Mouse (Mus musculus) midbrain, embryonic 15.5 days (tissue): ENCODE measurements around the gene Zfyve9. TPM values are rescaled to one million over a fixed set of nuclear protein-coding genes. Genes with fewer than 3 reads are reported as not detected.
"Not testable (repeated sequence)": the region's sequence is repeated elsewhere in the genome, so short reads cannot be mapped to it uniquely, and the experiment has no call there.

Source experiments
- ATAC-seq: fragments of 200-750 bp; cut with Nextera tagmentation; replicated peaks from 2 replicates; pipeline ENCODE4 v1.8.0; 2017; ENCODE audit warnings: moderate TSS enrichment
- H3K27ac ChIP-seq: fragments of 300-500 bp; sonication (generic); 2 replicates; pipeline ENCODE4 v1.5.1; 2015; ENCODE audit warnings: mild to moderate bottlenecking, inconsistent platforms
- H3K27me3 ChIP-seq: fragments of 300-500 bp; sonication (generic); replicated peaks from 2 replicates; pipeline ENCODE4 v1.6.1; 2015; ENCODE audit warnings: inconsistent platforms
- H3K36me3 ChIP-seq: fragments of 300-500 bp; sonication (generic); replicated peaks from 2 replicates; pipeline ENCODE4 v1.6.1; 2015; ENCODE audit warnings: inconsistent platforms
- H3K4me1 ChIP-seq: fragments of 300-500 bp; sonication (generic); 2 replicates; pipeline ENCODE4 v1.6.1; 2015; ENCODE audit warnings: inconsistent platforms
- H3K4me2 ChIP-seq: fragments of 300-500 bp; sonication (generic); 2 replicates; pipeline ENCODE4 v1.6.1; 2015; ENCODE audit warnings: inconsistent platforms, mild to moderate bottlenecking, moderate library complexity
- H3K4me3 ChIP-seq: fragments of 300-500 bp; sonication (generic); 2 replicates; pipeline ENCODE4 v1.5.1; 2015; ENCODE audit warnings: mild to moderate bottlenecking, inconsistent platforms
- H3K9ac ChIP-seq: fragments of 300-500 bp; sonication (generic); 2 replicates; pipeline ENCODE4 v1.6.1; 2015; ENCODE audit warnings: mild to moderate bottlenecking, inconsistent platforms
- H3K9me3 ChIP-seq: fragments of 300-500 bp; sonication (generic); 2 replicates; pipeline ENCODE4 v1.6.1; 2016; ENCODE audit warnings: inconsistent platforms
- WGBS: fragments of 180-500 bp; shearing (Covaris S2); methylation state at CpG from one replicate; pipeline ENCODE4 v1.1.7; 2015; ENCODE audit warnings: mixed read lengths; 5-methylcytosine and 5-hydroxymethylcytosine counted together
- polyA plus RNA-seq: library from polyadenylated mRNA; unstranded; fragments of >200 nt; fragmentation: Nextera tagmentation; extraction: Ambion mirVana; gene quantifications from 2 replicates; pipeline ENCODE4 v1.2.1, GENCODE M21; 2015

Zfyve9 gene
- polyA plus RNA-seq, 1 experiment from 2014 or later = 6.4 TPM

DNA sequence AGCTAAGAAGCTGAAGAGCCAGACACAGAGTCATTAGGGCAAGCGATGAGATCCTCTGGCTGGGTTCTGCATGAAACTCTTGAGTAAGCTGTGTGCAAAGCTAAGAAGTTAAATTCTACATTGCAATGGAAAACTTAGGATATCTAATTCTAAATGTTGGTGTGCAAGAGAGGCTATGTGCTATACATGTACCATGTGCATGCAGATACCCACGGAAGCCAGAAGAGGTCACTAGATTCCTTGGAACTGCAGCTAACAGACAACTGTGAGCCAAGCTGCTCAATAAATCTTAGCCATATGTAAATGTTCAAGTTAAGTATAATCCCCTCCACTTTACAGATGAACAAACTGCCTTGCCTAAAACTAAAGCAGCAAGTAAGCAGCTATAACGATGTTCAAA is 83.7 kb downstream of the Zfyve9 start:
- Histone ChIP-seq H3K27me3 (no peaks in the 10 kb centered on the region), H3K4me2 (no peak overlapping the region), H3K4me3 (no peak overlapping the region), H3K9ac (no peak overlapping the region), H3K4me1 (no peaks in the 10 kb centered on the region), H3K9me3 (no peaks in the 10 kb centered on the region), H3K27ac (no peak overlapping the region), H3K36me3 (0 out of 2 replicates have a peak, but pooled peaks cover 2% of the 10 kb centered on the region)
- 58% methylated on average over 3 of the region's 3 CpGs for WGBS
- ATAC-seq = no peak

DNA sequence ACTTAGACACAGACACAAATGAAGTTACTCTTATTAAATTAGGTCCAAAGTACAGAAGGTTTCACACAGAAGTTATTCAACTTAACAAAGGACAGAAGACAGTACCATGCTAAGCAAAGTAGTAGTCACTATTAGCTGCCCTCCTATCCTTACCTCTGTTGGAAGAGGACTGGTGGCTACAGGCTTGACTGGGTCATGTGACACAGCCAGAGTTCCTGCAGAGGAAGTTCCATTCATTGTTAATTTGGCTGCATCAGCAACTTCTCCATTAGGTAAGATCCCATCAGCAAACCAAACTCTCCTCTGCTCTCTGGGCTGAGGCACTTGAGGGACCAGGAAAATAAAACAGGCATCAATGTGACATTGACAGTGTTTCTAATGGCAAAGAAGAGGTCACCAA is 89.1 kb downstream of the Zfyve9 start:
- H3K4me3 ChIP-seq = no peak overlapping the region
- H3K27ac ChIP-seq = no peak overlapping the region
- 0 out of 2 replicates have a peak, but pooled peaks cover 8% of the 10 kb centered on the region for H3K36me3 ChIP-seq
- no peaks in the 10 kb centered on the region for H3K9me3 ChIP-seq
- no peaks in the 10 kb centered on the region for H3K27me3 ChIP-seq
- no peak for ATAC-seq
- no peak overlapping the region for H3K9ac ChIP-seq
- H3K4me2 ChIP-seq = no peak overlapping the region
- no peaks in the 10 kb centered on the region for H3K4me1 ChIP-seq

DNA sequence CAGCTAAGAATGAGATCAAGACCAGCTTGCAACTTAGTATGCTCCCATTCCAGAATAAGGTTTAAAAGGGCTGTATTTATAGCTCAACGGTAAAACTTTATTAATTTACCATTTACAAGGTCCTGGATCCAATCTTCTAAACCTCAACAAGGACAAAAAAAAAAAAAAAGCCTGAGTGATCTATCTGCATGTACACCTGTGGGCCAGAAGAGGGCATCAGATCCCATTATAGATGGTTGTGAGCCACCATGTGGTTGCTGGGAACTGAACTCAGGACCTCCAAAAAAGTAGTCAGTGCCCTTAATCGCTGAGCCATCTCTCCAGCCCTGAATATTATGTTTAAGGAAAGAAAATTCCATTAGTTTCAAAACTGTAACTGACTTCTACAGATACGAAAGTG is 90.1 kb downstream of the Zfyve9 start:
- no peaks in the 10 kb centered on the region for H3K4me1 ChIP-seq
- no peak overlapping the region for H3K4me2 ChIP-seq
- ATAC-seq = no peak
- 0 out of 2 replicates have a peak, but pooled peaks cover 8% of the 10 kb centered on the region for H3K36me3 ChIP-seq
- no peak overlapping the region for H3K9ac ChIP-seq
- no peaks in the 10 kb centered on the region for H3K9me3 ChIP-seq
- H3K27me3 ChIP-seq = no peaks in the 10 kb centered on the region
- WGBS = 91% methylated on average over 3 of the region's 3 CpGs
- no peak overlapping the region for H3K27ac ChIP-seq
- no peak overlapping the region for H3K4me3 ChIP-seq

DNA sequence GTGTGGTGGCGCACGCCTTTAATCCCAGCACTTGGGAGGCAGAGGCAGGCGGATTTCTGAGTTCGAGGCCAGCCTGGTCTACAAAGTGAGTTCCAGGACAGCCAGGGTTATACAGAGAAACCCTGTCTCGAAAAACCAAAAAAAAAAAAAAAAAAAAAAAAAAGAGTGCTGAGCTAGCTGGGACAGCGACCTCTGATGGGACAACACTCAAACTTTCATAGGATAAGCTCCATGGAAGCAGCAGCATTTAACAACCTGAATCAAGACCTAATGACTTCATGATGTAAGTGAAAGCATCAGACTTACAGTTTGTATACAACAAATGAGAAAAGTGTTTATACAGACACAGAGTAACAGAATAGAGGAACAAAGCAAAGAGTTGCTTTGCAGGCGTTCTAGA is 93.5 kb downstream of the Zfyve9 start:
- H3K4me3 ChIP-seq, H3K27ac ChIP-seq, H3K9me3 ChIP-seq, H3K27me3 ChIP-seq, H3K4me1 ChIP-seq, H3K4me2 ChIP-seq, H3K36me3 ChIP-seq, H3K9ac ChIP-seq, ATAC-seq: not testable (repeated sequence)
- WGBS = 87% methylated on average over 6 of the region's 7 CpGs

DNA sequence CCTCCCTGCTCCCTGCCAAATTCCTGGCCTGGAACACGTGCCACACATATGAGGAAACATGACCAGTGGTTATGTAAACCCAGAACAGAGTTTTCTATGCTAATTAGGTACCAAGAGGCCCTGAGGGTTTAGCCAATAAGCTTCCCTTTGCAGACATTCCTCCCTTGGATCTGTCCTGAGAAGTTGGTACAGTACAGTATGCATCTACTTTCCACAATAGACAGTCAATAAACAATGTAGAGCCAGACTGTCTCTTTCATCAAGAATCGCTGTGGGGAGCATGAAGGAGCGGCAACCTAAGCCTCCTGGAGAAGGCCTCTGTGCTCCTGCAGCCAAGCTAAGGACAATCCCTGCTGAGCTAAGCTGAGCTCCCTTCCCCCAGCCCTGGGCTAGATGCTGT is 94.4 kb downstream of the Zfyve9 start:
- no peaks in the 10 kb centered on the region for H3K4me1 ChIP-seq
- H3K4me2 ChIP-seq = no peak overlapping the region
- no peaks in the 10 kb centered on the region for H3K9me3 ChIP-seq
- H3K4me3 ChIP-seq = no peak overlapping the region
- ATAC-seq = no peak
- 0 out of 2 replicates have a peak, but pooled peaks cover 5% of the 10 kb centered on the region for H3K36me3 ChIP-seq
- WGBS = 44% methylated on average over 3 of the region's 3 CpGs
- no peak overlapping the region for H3K27ac ChIP-seq
- no peak overlapping the region for H3K9ac ChIP-seq
- H3K27me3 ChIP-seq = no peaks in the 10 kb centered on the region

DNA sequence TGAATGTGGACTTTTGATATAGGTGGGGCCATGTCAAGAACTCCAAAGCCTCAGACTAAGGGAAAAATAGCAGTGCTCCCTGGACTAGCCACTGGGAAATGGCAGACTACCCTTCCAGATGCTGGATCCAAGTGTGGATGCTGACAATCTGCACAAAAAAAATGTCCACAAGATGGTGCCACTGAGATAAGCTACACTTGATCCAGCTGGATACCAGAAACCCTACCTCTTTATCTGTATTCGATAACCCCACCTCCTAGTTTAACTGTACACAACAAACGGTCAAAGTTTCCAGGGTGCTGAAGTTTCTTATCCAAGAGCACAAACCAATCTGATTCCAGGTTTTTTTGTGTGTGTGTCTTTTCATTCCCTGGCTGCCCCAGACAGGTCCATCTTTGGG is 116.2 kb downstream of the Zfyve9 start:
- H3K36me3 ChIP-seq = peaks cover 15% of the 10 kb centered on the region; the same call in 1 of the 2 replicates
- no peak overlapping the region for H3K4me3 ChIP-seq
- ATAC-seq = no peak
- no peaks in the 10 kb centered on the region for H3K9me3 ChIP-seq
- WGBS = 79% methylated on average over 2 of the region's 2 CpGs
- no peak overlapping the region for H3K27ac ChIP-seq
- no peak overlapping the region for H3K4me2 ChIP-seq
- H3K4me1 ChIP-seq = no peaks in the 10 kb centered on the region
- H3K27me3 ChIP-seq = no peaks in the 10 kb centered on the region
- H3K9ac ChIP-seq = no peak overlapping the region

DNA sequence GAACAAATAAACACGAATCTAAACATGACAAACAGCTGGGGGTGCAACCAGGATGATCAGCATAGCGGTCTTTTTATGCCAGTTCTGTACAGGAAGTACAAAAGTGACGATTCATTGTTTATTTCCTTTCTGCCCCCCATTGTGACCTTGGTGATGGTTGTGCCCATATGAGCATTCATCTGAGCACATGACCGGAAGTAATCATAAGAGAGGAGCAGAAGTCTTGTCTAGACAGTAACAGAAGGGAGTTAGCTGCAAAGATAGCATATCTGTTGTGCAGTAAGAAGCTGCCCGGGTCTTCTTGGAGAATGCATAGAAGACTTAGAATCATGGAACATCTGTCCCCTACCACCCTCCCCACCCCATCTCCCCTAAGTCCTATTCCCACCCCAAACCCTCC is 141.8 kb downstream of the Zfyve9 start:
- no peaks in the 10 kb centered on the region for H3K9me3 ChIP-seq
- H3K27me3 ChIP-seq = no peaks in the 10 kb centered on the region
- H3K4me1 ChIP-seq = no peaks in the 10 kb centered on the region
- ATAC-seq = no peak
- H3K4me3 ChIP-seq = no peak overlapping the region
- H3K36me3 ChIP-seq = peaks cover 12% of the 10 kb centered on the region
- no peak overlapping the region for H3K9ac ChIP-seq
- 86% methylated on average over 5 of the region's 5 CpGs for WGBS
- H3K27ac ChIP-seq = no peak overlapping the region
- no peak overlapping the region for H3K4me2 ChIP-seq

DNA sequence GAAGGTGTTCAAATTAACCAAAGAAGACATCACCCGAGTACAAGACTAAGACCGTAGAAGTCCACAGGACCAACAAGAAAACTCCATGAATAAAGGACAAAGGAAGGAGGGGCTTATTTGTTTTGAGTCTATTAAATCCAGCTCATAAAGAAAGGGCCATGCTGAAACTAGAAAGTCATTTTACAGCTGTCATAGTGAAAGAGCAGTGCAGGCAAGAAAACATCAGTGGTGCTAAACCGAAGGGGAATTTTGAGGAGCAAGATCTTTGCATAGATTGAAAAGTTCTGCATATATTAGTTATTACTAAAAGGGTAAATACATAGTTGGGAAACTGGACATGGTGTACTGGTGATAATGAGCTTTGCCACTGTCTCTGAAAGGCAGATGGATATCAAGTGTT is 142.9 kb downstream of the Zfyve9 start:
- 77% methylated on average over 3 of the region's 3 CpGs for WGBS
- H3K27me3 ChIP-seq = no peaks in the 10 kb centered on the region

DNA sequence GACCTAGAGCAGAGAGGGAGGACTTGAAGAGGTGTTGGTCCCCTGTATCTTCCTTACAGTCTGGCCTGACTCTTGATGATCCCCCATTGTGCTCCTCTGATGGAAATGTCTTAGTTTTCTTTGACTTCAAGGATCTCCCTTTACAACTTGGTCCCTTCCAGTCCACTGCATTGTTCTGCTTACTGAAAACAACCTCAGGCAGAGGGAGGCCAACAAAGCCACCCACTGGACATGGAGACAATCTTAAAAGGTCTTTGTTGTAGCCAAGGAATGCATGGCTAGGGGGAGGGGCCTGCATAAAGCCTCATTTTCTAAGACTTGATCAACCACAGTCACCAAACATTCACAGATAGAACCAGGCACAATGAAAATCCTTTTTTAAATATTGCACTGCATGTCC is 145.5 kb downstream of the Zfyve9 start:
- H3K4me3 ChIP-seq = no peak overlapping the region
- H3K36me3 ChIP-seq = peaks cover 36% of the 10 kb centered on the region
- no peak for ATAC-seq
- no peaks in the 10 kb centered on the region for H3K9me3 ChIP-seq
- no peak overlapping the region for H3K27ac ChIP-seq
- no peak overlapping the region for H3K9ac ChIP-seq
- no peak overlapping the region for H3K4me2 ChIP-seq
- H3K4me1 ChIP-seq = no peaks in the 10 kb centered on the region
- no peaks in the 10 kb centered on the region for H3K27me3 ChIP-seq

More for the DNA sequence above, 142.9 kb downstream of the Zfyve9 start:
- no peaks in the 10 kb centered on the region for H3K4me1 ChIP-seq
- no peak overlapping the region for H3K4me3 ChIP-seq
- no peak for ATAC-seq
- no peak overlapping the region for H3K4me2 ChIP-seq
- H3K9me3 ChIP-seq = no peaks in the 10 kb centered on the region
- H3K27ac ChIP-seq = no peak overlapping the region
- no peak overlapping the region for H3K9ac ChIP-seq
- peaks cover 19% of the 10 kb centered on the region for H3K36me3 ChIP-seq

DNA sequence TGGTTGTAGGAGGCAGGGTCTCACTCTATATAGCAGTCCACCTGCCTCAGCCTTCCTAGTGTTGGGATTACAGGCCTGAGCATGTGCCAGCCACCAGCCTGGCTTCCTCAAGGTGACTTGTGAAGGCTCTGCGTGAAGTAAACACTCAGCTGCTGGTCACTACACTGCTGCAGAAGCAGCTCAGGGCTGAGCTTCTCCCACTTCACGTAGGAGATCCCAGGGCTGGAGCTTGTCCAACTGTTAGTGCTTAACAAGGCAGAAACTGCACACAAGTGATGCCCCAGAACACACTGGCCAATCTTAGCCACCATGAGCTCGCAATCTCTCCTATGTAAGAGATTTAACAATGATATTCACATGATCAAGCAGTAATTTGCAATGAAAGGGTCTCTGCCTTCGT is 145.9 kb downstream of the Zfyve9 start:
- no peaks in the 10 kb centered on the region for H3K9me3 ChIP-seq
- H3K4me1 ChIP-seq = no peaks in the 10 kb centered on the region
- H3K4me3 ChIP-seq = no peak overlapping the region
- no peak overlapping the region for H3K4me2 ChIP-seq
- H3K9ac ChIP-seq = no peak overlapping the region
- ATAC-seq = no peak
- WGBS = 63% methylated on average over 4 of the region's 4 CpGs
- peaks cover 40% of the 10 kb centered on the region for H3K36me3 ChIP-seq
- H3K27ac ChIP-seq = no peak overlapping the region
- H3K27me3 ChIP-seq = no peaks in the 10 kb centered on the region

DNA sequence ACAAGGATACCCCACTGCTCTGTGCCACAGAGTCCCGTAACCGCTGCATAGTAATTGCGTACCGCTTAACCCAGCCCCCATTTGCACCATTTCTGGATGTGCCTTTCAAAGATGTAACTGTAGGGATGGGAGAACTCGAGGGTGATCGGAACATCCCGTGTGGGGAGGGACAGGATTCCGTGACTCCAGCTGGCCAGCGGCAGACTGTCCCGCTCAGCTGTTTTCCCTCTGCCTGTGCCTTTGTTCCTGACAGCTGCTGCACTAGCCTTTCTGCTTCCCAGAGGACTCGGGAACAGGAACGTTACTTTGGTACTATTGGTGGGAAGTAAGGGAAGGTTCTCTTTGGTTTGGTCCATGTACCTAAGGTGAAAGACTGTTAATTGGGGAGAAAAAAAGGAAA is 146.9 kb downstream of the Zfyve9 start:
- no peak overlapping the region for H3K4me3 ChIP-seq
- H3K9ac ChIP-seq = no peak overlapping the region
- H3K36me3 ChIP-seq = peaks cover 48% of the 10 kb centered on the region
- H3K9me3 ChIP-seq = no peaks in the 10 kb centered on the region
- WGBS = 66% methylated on average over 12 of the region's 12 CpGs
- no peak overlapping the region for H3K4me2 ChIP-seq
- H3K27me3 ChIP-seq = no peaks in the 10 kb centered on the region
- H3K27ac ChIP-seq = no peak overlapping the region
- no peak for ATAC-seq
- H3K4me1 ChIP-seq = no peaks in the 10 kb centered on the region

DNA sequence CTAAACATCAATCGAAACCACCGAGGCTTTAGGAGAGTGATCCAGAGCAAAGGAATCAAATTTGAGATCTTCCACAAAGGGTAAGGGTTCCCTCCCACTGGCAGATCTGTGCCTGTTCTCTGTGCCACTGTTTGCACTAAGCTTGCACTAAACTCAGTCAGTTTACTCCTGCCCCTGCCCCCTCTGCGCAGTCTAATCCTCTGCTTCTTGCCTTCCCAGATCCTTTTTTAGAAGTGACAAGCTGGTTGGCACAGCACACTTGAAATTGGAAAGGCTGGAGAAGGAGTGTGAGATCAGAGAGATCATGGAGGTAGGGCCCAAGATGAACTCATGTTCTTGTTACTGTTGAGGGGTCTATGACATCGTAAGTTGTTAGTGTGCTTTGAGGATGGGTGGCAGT is 149.0 kb downstream of the Zfyve9 start:
- WGBS = 95% methylated on average over 4 of the region's 4 CpGs
- no peaks in the 10 kb centered on the region for H3K4me1 ChIP-seq
- H3K9me3 ChIP-seq = no peaks in the 10 kb centered on the region
- no peaks in the 10 kb centered on the region for H3K27me3 ChIP-seq
- H3K4me3 ChIP-seq = no peak overlapping the region
- H3K27ac ChIP-seq = no peak overlapping the region
- H3K9ac ChIP-seq = no peak overlapping the region
- no peak overlapping the region for H3K4me2 ChIP-seq
- peaks cover 61% of the 10 kb centered on the region for H3K36me3 ChIP-seq
- no peak for ATAC-seq

DNA sequence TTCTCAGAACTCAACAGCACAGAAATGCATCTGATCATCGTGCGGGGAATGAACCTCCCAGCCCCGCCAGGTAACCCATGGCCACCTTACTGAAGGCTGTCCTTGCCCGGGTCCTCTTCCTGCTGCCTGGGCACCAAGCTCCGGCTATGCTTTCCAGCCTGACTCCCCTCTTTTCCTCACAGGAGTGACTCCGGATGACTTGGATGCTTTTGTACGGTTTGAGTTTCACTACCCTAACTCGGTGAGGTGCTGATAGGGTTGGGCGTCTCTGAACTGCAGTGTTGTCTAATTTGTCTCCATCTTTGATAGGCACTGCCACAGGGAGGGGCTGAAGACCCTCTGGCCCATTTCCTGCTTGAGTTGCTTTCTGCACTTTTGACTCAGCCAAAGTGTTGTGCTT is 150.5 kb downstream of the Zfyve9 start:
- no peak overlapping the region for H3K4me3 ChIP-seq
- no peak overlapping the region for H3K9ac ChIP-seq
- H3K36me3 ChIP-seq = peaks cover 61% of the 10 kb centered on the region
- H3K4me2 ChIP-seq = no peak overlapping the region
- WGBS = 95% methylated on average over 9 of the region's 9 CpGs
- no peaks in the 10 kb centered on the region for H3K9me3 ChIP-seq
- no peak overlapping the region for H3K27ac ChIP-seq
- H3K27me3 ChIP-seq = no peaks in the 10 kb centered on the region
- no peaks in the 10 kb centered on the region for H3K4me1 ChIP-seq
- ATAC-seq = no peak
